Mouse (Mus musculus): ENCODE data around the gene Farsa. TPM values are rescaled to one million over a fixed set of nuclear protein-coding genes. Genes with fewer than 3 reads are reported as not detected.

Gene Farsa
- total and polyA plus RNA-seq, 2 experiments from 2014 or later, result 84.6 to 92.7 TPM

- ATAC-seq (ENCODE audit: low FRiP score), result peak; percentile 63; the same call in 1 of the 2 replicates
- Histone ChIP-seq H3K4me3 (ENCODE audit: low read depth, low read length) (peak within 1 kb of the TSS; percentile 29), H3K9me3 (ENCODE audit: low read length) (no peaks in the 10 kb centered on the region), H3K9ac (replicated peaks; ENCODE audit: low read length, poor library complexity, severe bottlenecking) (peak within 1 kb of the TSS; percentile 39), H3K27ac (ENCODE audit: low read depth, low read length) (0 out of 2 replicates have a peak within 1 kb of the TSS, but pooled peaks have one; percentile 32), H3K4me2 (ENCODE audit: low read depth, low read length, poor library complexity, severe bottlenecking) (peak within 1 kb of the TSS; percentile 45), H3K36me3 (ENCODE audit: insufficient read depth, low read length) (peaks cover 38% of the 10 kb centered on the region), H3K27me3 (ENCODE audit: insufficient read depth, low read length) (no peaks in the 10 kb centered on the region; the same call in 1 of the 2 replicates), H3K4me1 (ENCODE audit: insufficient read depth, low read length) (no peaks in the 10 kb centered on the region)
- TF ChIP-seq CTCF (IDR thresholded peaks at IDR 0.05), result no peak
- peak; percentile 95 for DNase-seq (ENCODE audit: low spot score)
- WGBS, result 3% methylated on average over 45 of the region's 45 CpGs
Measured at GRCm38 (mm10) chr8:84908421-84909161, 51.8 kb downstream of the Farsa start, which contains the start of gene Dnase2a. Gene Dnase2a, plus strand, starts transcription at chr8:84908560.

- Histone ChIP-seq H3K9ac (replicated peaks; ENCODE audit: low read length, poor library complexity, severe bottlenecking) (peak overlapping the region; percentile 39), H3K4me3 (ENCODE audit: low read depth, low read length) (peak overlapping the region; percentile 29), H3K4me1 (ENCODE audit: insufficient read depth, low read length) (no peaks in the 10 kb centered on the region), H3K27me3 (ENCODE audit: insufficient read depth, low read length) (no peaks in the 10 kb centered on the region; the same call in 1 of the 2 replicates), H3K9me3 (ENCODE audit: low read length) (no peaks in the 10 kb centered on the region), H3K36me3 (ENCODE audit: insufficient read depth, low read length) (peaks cover 38% of the 10 kb centered on the region), H3K27ac (ENCODE audit: low read depth, low read length) (0 out of 2 replicates have a peak overlapping the region, but pooled peaks have one; percentile 32), H3K4me2 (ENCODE audit: low read depth, low read length, poor library complexity, severe bottlenecking) (peak overlapping the region; percentile 45)
- no peak for TF ChIP-seq CTCF (IDR thresholded peaks at IDR 0.05)
- 48% methylated on average over 20 of the region's 20 CpGs for WGBS
- DNase-seq (ENCODE audit: low spot score), result no peak
- no peak for ATAC-seq (ENCODE audit: low FRiP score)
Measured at GRCm38 (mm10) chr8:84909162-84909767, 52.5 kb downstream of the Farsa start.

GRCm38 (mm10) chr8:84909949-84910348, 53.2 kb downstream of the Farsa start:
- TF ChIP-seq CTCF (IDR thresholded peaks at IDR 0.05), result no peak
- no peaks in the 10 kb centered on the region for H3K4me1 ChIP-seq (ENCODE audit: insufficient read depth, low read length)
- H3K27me3 ChIP-seq (ENCODE audit: insufficient read depth, low read length), result no peaks in the 10 kb centered on the region; the same call in 1 of the 2 replicates
- H3K4me2 ChIP-seq (ENCODE audit: low read depth, low read length, poor library complexity, severe bottlenecking), result no peak overlapping the region
- 89% methylated on average over 5 of the region's 5 CpGs for WGBS
- H3K9ac ChIP-seq (replicated peaks; ENCODE audit: low read length, poor library complexity, severe bottlenecking), result no peak overlapping the region
- no peak for DNase-seq (ENCODE audit: low spot score)
- H3K9me3 ChIP-seq (ENCODE audit: low read length), result no peaks in the 10 kb centered on the region
- H3K36me3 ChIP-seq (ENCODE audit: insufficient read depth, low read length), result peaks cover 38% of the 10 kb centered on the region
- H3K4me3 ChIP-seq (ENCODE audit: low read depth, low read length), result no peak overlapping the region
- no peak overlapping the region for H3K27ac ChIP-seq (ENCODE audit: low read depth, low read length)
- no peak for ATAC-seq (ENCODE audit: low FRiP score)

- Histone ChIP-seq H3K4me2 (ENCODE audit: low read depth, low read length, poor library complexity, severe bottlenecking) (no peak overlapping the region), H3K27ac (ENCODE audit: low read depth, low read length) (no peak overlapping the region), H3K4me1 (ENCODE audit: insufficient read depth, low read length) (no peaks in the 10 kb centered on the region), H3K27me3 (ENCODE audit: insufficient read depth, low read length) (no peaks in the 10 kb centered on the region; the same call in 1 of the 2 replicates), H3K9me3 (ENCODE audit: low read length) (no peaks in the 10 kb centered on the region), H3K9ac (replicated peaks; ENCODE audit: low read length, poor library complexity, severe bottlenecking) (no peak overlapping the region), H3K4me3 (ENCODE audit: low read depth, low read length) (no peak overlapping the region), H3K36me3 (ENCODE audit: insufficient read depth, low read length) (peaks cover 44% of the 10 kb centered on the region)
- 89% methylated on average over 6 of the region's 6 CpGs for WGBS
- no peak for ATAC-seq (ENCODE audit: low FRiP score)
- no peak for TF ChIP-seq CTCF (IDR thresholded peaks at IDR 0.05)
- DNase-seq (ENCODE audit: low spot score), result no peak
Measured at GRCm38 (mm10) chr8:84910551-84910950, 53.8 kb downstream of the Farsa start.

GRCm38 (mm10) chr8:84911854-84912253, 55.1 kb downstream of the Farsa start:
- Histone ChIP-seq H3K36me3 (ENCODE audit: insufficient read depth, low read length) (peaks cover 53% of the 10 kb centered on the region), H3K27ac (ENCODE audit: low read depth, low read length) (no peak overlapping the region), H3K27me3 (ENCODE audit: insufficient read depth, low read length) (no peaks in the 10 kb centered on the region; the same call in 1 of the 2 replicates), H3K9me3 (ENCODE audit: low read length) (no peaks in the 10 kb centered on the region), H3K4me2 (ENCODE audit: low read depth, low read length, poor library complexity, severe bottlenecking) (no peak overlapping the region), H3K4me1 (ENCODE audit: insufficient read depth, low read length) (no peaks in the 10 kb centered on the region), H3K4me3 (ENCODE audit: low read depth, low read length) (no peak overlapping the region), H3K9ac (replicated peaks; ENCODE audit: low read length, poor library complexity, severe bottlenecking) (no peak overlapping the region)
- ATAC-seq (ENCODE audit: low FRiP score), result no peak
- 88% methylated on average over 9 of the region's 9 CpGs for WGBS
- no peak for TF ChIP-seq CTCF (IDR thresholded peaks at IDR 0.05)
- no peak for DNase-seq (ENCODE audit: low spot score)

GRCm38 (mm10) chr8:84912391-84912790, 55.6 kb downstream of the Farsa start:
- no peaks in the 10 kb centered on the region for H3K9me3 ChIP-seq (ENCODE audit: low read length)
- H3K4me1 ChIP-seq (ENCODE audit: insufficient read depth, low read length), result no peaks in the 10 kb centered on the region
- peak overlapping the region; percentile 39; the same call in 1 of the 2 replicates for H3K4me2 ChIP-seq (ENCODE audit: low read depth, low read length, poor library complexity, severe bottlenecking)
- peaks cover 55% of the 10 kb centered on the region for H3K36me3 ChIP-seq (ENCODE audit: insufficient read depth, low read length)
- TF ChIP-seq CTCF (IDR thresholded peaks at IDR 0.05), result no peak
- WGBS, result 36% methylated on average over 27 of the region's 27 CpGs
- no peak overlapping the region for H3K9ac ChIP-seq (replicated peaks; ENCODE audit: low read length, poor library complexity, severe bottlenecking)
- no peak overlapping the region for H3K4me3 ChIP-seq (ENCODE audit: low read depth, low read length)
- H3K27ac ChIP-seq (ENCODE audit: low read depth, low read length), result no peak overlapping the region
- DNase-seq (ENCODE audit: low spot score) (no peak), ATAC-seq (ENCODE audit: low FRiP score) (no peak)
- no peaks in the 10 kb centered on the region; the same call in 1 of the 2 replicates for H3K27me3 ChIP-seq (ENCODE audit: insufficient read depth, low read length)

Data from midbrain, postnatal 0 days (tissue).